Mouse (Mus musculus) kidney, adult 11 months (tissue): ENCODE data around the gene Cdyl.
A peak's percentile ranks its signal among the peaks of the same experiment; 100 is the strongest.

Experiments used
- DNase-seq: peaks from one replicate; pipeline ENCODE4 v3.0.0; 2022

Cdyl gene

GRCm38 (mm10) chr13:35765817-35766216 lies 106.2 kb downstream of the Cdyl start:
- DNase-seq, result no peak

GRCm38 (mm10) chr13:35769673-35770072 lies 110.0 kb downstream of the Cdyl start:
- DNase-seq, result no peak

GRCm38 (mm10) chr13:35770421-35770820 lies 110.8 kb downstream of the Cdyl start:
- no peak for DNase-seq

GRCm38 (mm10) chr13:35771968-35772382 lies 112.3 kb downstream of the Cdyl start:
- no peak for DNase-seq

- DNase-seq, result no peak
Observed at GRCm38 (mm10) chr13:35773763-35774162, 114.1 kb downstream of the Cdyl start.

GRCm38 (mm10) chr13:35776123-35776522 lies 116.5 kb downstream of the Cdyl start:
- DNase-seq, result no peak

- DNase-seq, result no peak
Observed at GRCm38 (mm10) chr13:35780714-35781113, 121.1 kb downstream of the Cdyl start.

- DNase-seq, result no peak
Observed at GRCm38 (mm10) chr13:35781755-35782154, 122.1 kb downstream of the Cdyl start.

GRCm38 (mm10) chr13:35782949-35783348 lies 123.3 kb downstream of the Cdyl start:
- DNase-seq, result peak; percentile 27

- DNase-seq, result no peak
Observed at GRCm38 (mm10) chr13:35783576-35783975, 123.9 kb downstream of the Cdyl start.

GRCm38 (mm10) chr13:35784281-35784680 lies 124.6 kb downstream of the Cdyl start:
- no peak for DNase-seq

GRCm38 (mm10) chr13:35785330-35785939 lies 125.8 kb downstream of the Cdyl start:
- DNase-seq, result no peak

- DNase-seq, result no peak
Observed at GRCm38 (mm10) chr13:35786726-35787399, 127.2 kb downstream of the Cdyl start.

GRCm38 (mm10) chr13:35789577-35789976 lies 129.9 kb downstream of the Cdyl start:
- no peak for DNase-seq

GRCm38 (mm10) chr13:35790431-35790830 lies 130.8 kb downstream of the Cdyl start:
- no peak for DNase-seq

GRCm38 (mm10) chr13:35794309-35794708 lies 134.7 kb downstream of the Cdyl start:
- no peak for DNase-seq

GRCm38 (mm10) chr13:35794774-35795173 lies 135.1 kb downstream of the Cdyl start:
- no peak for DNase-seq

- DNase-seq, result no peak
Observed at GRCm38 (mm10) chr13:35795887-35796286, 136.3 kb downstream of the Cdyl start.

- no peak for DNase-seq
Observed at GRCm38 (mm10) chr13:35796352-35796751, 136.7 kb downstream of the Cdyl start.

GRCm38 (mm10) chr13:35797811-35798522 lies 138.3 kb downstream of the Cdyl start:
- no peak for DNase-seq

GRCm38 (mm10) chr13:35798645-35799044 lies 139.0 kb downstream of the Cdyl start:
- DNase-seq, result no peak

GRCm38 (mm10) chr13:35800270-35800669 lies 140.6 kb downstream of the Cdyl start:
- no peak for DNase-seq

- no peak for DNase-seq
Observed at GRCm38 (mm10) chr13:35805727-35806126, 146.1 kb downstream of the Cdyl start.

GRCm38 (mm10) chr13:35806165-35806564 lies 146.5 kb downstream of the Cdyl start:
- no peak for DNase-seq
